Mouse (Mus musculus) gonadal fat pad, adult 2 months (tissue): ENCODE results near the gene Gm9758. TPM values are rescaled to one million over a fixed set of nuclear protein-coding genes. Genes with fewer than 3 reads are reported as not detected.
"Not testable (repeated sequence)": the region's sequence is repeated elsewhere in the genome, so short reads cannot be mapped to it uniquely, and the experiment has no call there.

Experiments
- DNase-seq: peaks from one replicate; pipeline ENCODE4 v3.0.0-alpha.2; 2012; ENCODE audit warnings: low read depth
- polyA plus RNA-seq: library from polyadenylated mRNA; depleted of rRNA; stranded (reverse); fragments of >200 nt; gene quantifications from 2 replicates; pipeline ENCODE4 v1.2.3, GENCODE M21; 2012; rRNA removed

Gm9758 gene
- not detected in 2 replicates for polyA plus RNA-seq

- DNase-seq, result not testable (repeated sequence)
Observed at GRCm38 (mm10) chr5:14914799-14915198, at the start of gene Gm9758. Gene Gm9758 (minus strand): TSS chr5:14914899.

- DNase-seq, result not testable (repeated sequence)
Observed at GRCm38 (mm10) chr5:14963821-14964220, 49.1 kb upstream of the Gm9758 start.

- DNase-seq, result not testable (repeated sequence)
Observed at GRCm38 (mm10) chr5:14961502-14961901, 46.8 kb upstream of the Gm9758 start.

- DNase-seq, result not testable (repeated sequence)
Observed at GRCm38 (mm10) chr5:14955928-14956706, 41.4 kb upstream of the Gm9758 start.

- DNase-seq, result not testable (repeated sequence)
Observed at GRCm38 (mm10) chr5:14953587-14953986, 38.9 kb upstream of the Gm9758 start.

GRCm38 (mm10) chr5:14952749-14953148 is 38.0 kb upstream of the Gm9758 start:
- not testable (repeated sequence) for DNase-seq

- not testable (repeated sequence) for DNase-seq
Observed at GRCm38 (mm10) chr5:14951822-14952221, 37.1 kb upstream of the Gm9758 start.

- not testable (repeated sequence) for DNase-seq
Observed at GRCm38 (mm10) chr5:14947482-14948198, 32.9 kb upstream of the Gm9758 start.

GRCm38 (mm10) chr5:14945524-14945923 is 30.8 kb upstream of the Gm9758 start:
- not testable (repeated sequence) for DNase-seq

GRCm38 (mm10) chr5:14941043-14941442 is 26.3 kb upstream of the Gm9758 start:
- not testable (repeated sequence) for DNase-seq

GRCm38 (mm10) chr5:14938329-14938728 is 23.6 kb upstream of the Gm9758 start, which contains the start of gene Speer4e:
Gene Speer4e (minus strand): TSS chr5:14938429.
- not testable (repeated sequence) for DNase-seq

GRCm38 (mm10) chr5:14933721-14934120 is 19.0 kb upstream of the Gm9758 start:
- not testable (repeated sequence) for DNase-seq

- DNase-seq, result not testable (repeated sequence)
Observed at GRCm38 (mm10) chr5:14927047-14927446, 12.3 kb upstream of the Gm9758 start.

- not testable (repeated sequence) for DNase-seq
Observed at GRCm38 (mm10) chr5:14914361-14914760, 338 bp downstream of the Gm9758 start.

- DNase-seq, result not testable (repeated sequence)
Observed at GRCm38 (mm10) chr5:14903539-14903938, 11.2 kb downstream of the Gm9758 start.

GRCm38 (mm10) chr5:14892242-14892641 is 22.5 kb downstream of the Gm9758 start:
- DNase-seq, result no peak

GRCm38 (mm10) chr5:14885291-14885690 is 29.4 kb downstream of the Gm9758 start:
- DNase-seq, result not testable (repeated sequence)

Other genes with a start within 250 kb of the Gm9758 start
- 0.08 TPM in 1 of 2 replicates, not detected in the other for gene Speer4e, start 23.5 kb upstream of the Gm9758 start, polyA plus RNA-seq
- gene Gm10354, start 64.0 kb upstream of the Gm9758 start, polyA plus RNA-seq, result not detected in 2 replicates
- gene Gm17019, start 118.1 kb upstream of the Gm9758 start, polyA plus RNA-seq, result not detected in 2 replicates